In the genomic region with DNA sequence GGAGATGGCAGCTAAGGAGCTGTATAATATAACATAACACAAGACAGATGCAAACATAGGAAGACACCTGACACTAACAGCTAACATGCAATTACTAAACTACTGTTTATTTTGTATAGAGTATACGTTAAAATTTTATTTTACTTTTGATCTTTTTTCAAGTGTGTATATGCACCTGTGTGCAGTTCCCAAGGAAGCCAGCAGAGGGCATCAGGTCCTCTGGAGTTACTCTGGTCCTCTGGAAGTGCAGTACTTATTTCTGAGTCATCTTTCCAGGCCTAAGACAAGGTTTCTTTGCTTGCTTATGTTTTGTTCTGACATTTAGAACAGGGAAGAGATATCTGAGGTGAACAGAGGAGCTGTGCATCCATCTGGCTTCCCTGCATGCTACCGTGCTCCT, we compare ENCODE assay signal across 11 mouse cellular contexts. TPM values are rescaled to one million over a fixed set of nuclear protein-coding genes. Genes with fewer than 3 reads are reported as not detected.
DNase-seq lines count a peak whose midpoint lies in the region; ATAC-seq lines count a peak whose summit lies in the region.
"Had no signal": no experiment of that assay in that cellular context is flagged by ENCODE, and none has a peak within 500 bp of the region (broad histone marks: within the 10 kb centered on the region; RNA-seq: fewer than 3 reads in every experiment).

No protein-coding gene starts in this region.

- ATAC-seq in liver, embryonic 11.5 days (replicated peaks; ENCODE audit: low FRiP score), result no peak

- H3K27ac ChIP-seq in liver, embryonic 11.5 days (ENCODE audit: low read depth, low read length), result no peak overlapping the region
- no peak overlapping the region for H3K27ac ChIP-seq in embryonic facial prominence, embryonic 10.5 days (replicated peaks)
- H3K27ac ChIP-seq: liver, embryonic 15.5 days; stomach, embryonic 15.5 days had no signal

- no peak overlapping the region for H3K4me3 ChIP-seq in liver, embryonic 11.5 days (ENCODE audit: low read depth, low read length)
- H3K4me3 ChIP-seq in embryonic facial prominence, embryonic 10.5 days, result no peak overlapping the region
- H3K4me3 ChIP-seq: liver, embryonic 15.5 days; stomach, embryonic 15.5 days had no signal

- H3K9ac ChIP-seq in liver, embryonic 11.5 days (ENCODE audit: low read depth, low read length), result no peak overlapping the region
- H3K9ac ChIP-seq: liver, embryonic 15.5 days; stomach, embryonic 15.5 days had no signal

- no peaks in the 10 kb centered on the region for H3K27me3 ChIP-seq in liver, embryonic 11.5 days (replicated peaks; ENCODE audit: control insufficient read depth, insufficient read depth, low read length)
- H3K27me3 ChIP-seq in embryonic facial prominence, embryonic 10.5 days (replicated peaks; ENCODE audit: low read depth, poor library complexity, severe bottlenecking), result no peaks in the 10 kb centered on the region
- H3K27me3 ChIP-seq: liver, embryonic 15.5 days; stomach, embryonic 15.5 days had no signal

- H3K4me2 ChIP-seq in liver, embryonic 11.5 days, result no peak overlapping the region
- H3K4me2 ChIP-seq: liver, embryonic 15.5 days; stomach, embryonic 15.5 days had no signal

- no peaks in the 10 kb centered on the region for H3K4me1 ChIP-seq in liver, embryonic 11.5 days (replicated peaks; ENCODE audit: control insufficient read depth, insufficient read depth, low read length)
- peaks cover 9% of the 10 kb centered on the region for H3K4me1 ChIP-seq in embryonic facial prominence, embryonic 10.5 days
- H3K4me1 ChIP-seq: stomach, embryonic 15.5 days had no signal

- WGBS in liver, embryonic 11.5 days, result 85% methylated on average over 2 of the region's 2 CpGs
- WGBS in embryonic facial prominence, embryonic 10.5 days, result 89% methylated on average over 2 of the region's 2 CpGs

- H3K9me3 ChIP-seq in liver, embryonic 11.5 days (ENCODE audit: control insufficient read depth, low read length), result 0 out of 2 replicates have a peak, but pooled peaks cover 3% of the 10 kb centered on the region
- 0 out of 2 replicates have a peak, but pooled peaks cover 3% of the 10 kb centered on the region for H3K9me3 ChIP-seq in embryonic facial prominence, embryonic 10.5 days
- H3K9me3 ChIP-seq: liver, embryonic 15.5 days; stomach, embryonic 15.5 days had no signal

- peak; percentile 28 for DNase-seq in liver
- no peak for DNase-seq in liver, embryonic 11.5 days (ENCODE audit: low spot score)
- peak; percentile 38 for DNase-seq in 416B (ENCODE audit: low read depth)
- peak; percentile 67 to 71 for DNase-seq in B cell, adult 2 months
- DNase-seq in c-Kit-positive CD71-positive TER-119-positive erythroid progenitor cells, embryonic 14.5 days (ENCODE audit: low spot score), result peak; percentile 7
- no peak for DNase-seq in embryonic facial prominence, embryonic 10.5 days (ENCODE audit: low spot score)
- no peak for DNase-seq in urinary bladder, postnatal 14 days (ENCODE audit: low spot score)
- DNase-seq: kidney, adult 9 months; layer of hippocampus, postnatal 36 days had no signal

- no peaks in the 10 kb centered on the region for H3K36me3 ChIP-seq in liver, embryonic 11.5 days (ENCODE audit: control insufficient read depth, insufficient read depth, low read length)
- no peaks in the 10 kb centered on the region for H3K36me3 ChIP-seq in embryonic facial prominence, embryonic 10.5 days (replicated peaks)
- H3K36me3 ChIP-seq: liver, embryonic 15.5 days; stomach, embryonic 15.5 days had no signal

RNA-seq across cellular contexts. Expression of gene Plbd1, which starts 17.6 kb away (rescaled TPM):
- polyA plus RNA-seq in liver, embryonic 11.5 days (2014; fragmentation: Nextera tagmentation; extraction: Ambion mirVana), result 0.86 and 1.2 TPM in 2 replicates
- 1.9 and 2.6 TPM in 2 replicates for polyA plus RNA-seq in embryonic facial prominence, embryonic 10.5 days (2016; fragmentation: Nextera tagmentation; extraction: Ambion mirVana)

Comparison
In these comparisons a context has a peak if more than half of its experiments do, and no peak if none do; other contexts are left out.
1. DNase-seq: peak in liver (single experiment), 416B (single experiment), B cell, adult 2 months (2 of 2) and c-Kit-positive CD71-positive TER-119-positive erythroid progenitor cells, embryonic 14.5 days (single experiment); none in liver, embryonic 11.5 days (single experiment), embryonic facial prominence, embryonic 10.5 days (single experiment) and urinary bladder, postnatal 14 days (single experiment).